Mouse (Mus musculus): ENCODE data around the gene Egfl7.

The Egfl7 gene

DNA sequence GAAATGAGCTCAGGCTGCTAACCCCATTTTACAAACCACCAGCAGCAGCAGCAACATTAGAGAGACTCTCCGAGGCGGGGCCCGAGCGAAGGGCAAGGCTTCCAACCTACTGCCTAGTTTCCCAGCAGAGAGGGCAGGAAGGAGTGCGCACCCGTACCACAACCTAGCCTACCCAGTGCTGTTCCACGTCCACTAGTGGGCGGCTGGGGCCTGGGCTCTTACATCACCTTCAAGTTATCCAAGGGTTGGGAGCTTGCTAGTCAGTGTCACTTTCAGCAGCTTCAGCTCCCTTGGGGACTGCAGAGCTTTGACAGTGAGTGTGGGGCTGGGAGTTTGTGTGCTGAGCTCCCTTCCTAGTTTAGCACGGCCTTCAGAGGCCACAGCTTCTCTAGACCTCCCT is 8.4 kb upstream of the Egfl7 start:
- peak; percentile 51 to 70 for DNase-seq

- peak; percentile 77 to 91 for DNase-seq
Measured at GRCm38 (mm10) chr2:26571826-26572225, 8.0 kb upstream of the Egfl7 start.

DNA sequence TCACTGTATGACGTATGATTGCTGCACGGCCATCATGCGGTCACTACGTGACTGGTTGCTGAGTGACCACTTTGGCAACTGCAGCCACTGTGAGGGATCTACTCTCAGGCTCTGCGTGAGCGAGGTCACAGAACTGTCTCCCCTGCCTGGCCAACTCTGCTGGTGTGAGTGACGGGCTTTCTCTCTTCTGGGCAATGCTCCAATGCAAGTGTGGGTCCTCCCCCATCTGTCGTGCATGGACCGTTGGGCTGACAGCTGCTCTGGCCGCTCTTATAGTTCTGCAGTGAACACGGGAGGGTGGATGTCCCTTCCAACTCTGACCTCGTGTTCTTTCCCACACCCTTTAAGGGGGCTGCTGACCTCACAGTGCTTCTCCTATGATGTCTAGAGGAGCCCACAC is 6.4 kb upstream of the Egfl7 start:
- peak; percentile 83 to 92 for DNase-seq

- DNase-seq: no peak
Measured at GRCm38 (mm10) chr2:26573807-26574206, 6.0 kb upstream of the Egfl7 start.

GRCm38 (mm10) chr2:26574862-26575261 is 5.0 kb upstream of the Egfl7 start:
- DNase-seq: no peak

DNA sequence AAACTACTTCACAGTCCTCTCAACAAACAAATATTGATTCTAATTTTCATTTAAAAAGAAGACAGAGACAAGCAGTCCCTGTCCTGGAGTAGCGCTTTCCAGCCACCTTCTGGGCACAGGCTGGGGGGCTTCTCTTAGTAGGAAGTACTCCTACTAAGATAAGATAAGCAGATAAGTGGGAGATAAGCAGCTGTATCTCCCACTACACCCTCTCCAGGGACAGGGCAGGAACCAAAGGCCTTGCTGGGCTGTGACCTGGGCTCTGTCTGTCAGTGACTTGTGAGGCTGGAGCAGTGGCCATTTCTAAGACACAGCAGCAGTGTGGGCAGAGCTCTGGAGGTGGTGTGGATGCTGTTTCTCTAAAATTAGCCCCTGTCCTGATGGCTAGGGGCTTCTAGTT is 4.4 kb upstream of the Egfl7 start:
- no peak for DNase-seq

DNA sequence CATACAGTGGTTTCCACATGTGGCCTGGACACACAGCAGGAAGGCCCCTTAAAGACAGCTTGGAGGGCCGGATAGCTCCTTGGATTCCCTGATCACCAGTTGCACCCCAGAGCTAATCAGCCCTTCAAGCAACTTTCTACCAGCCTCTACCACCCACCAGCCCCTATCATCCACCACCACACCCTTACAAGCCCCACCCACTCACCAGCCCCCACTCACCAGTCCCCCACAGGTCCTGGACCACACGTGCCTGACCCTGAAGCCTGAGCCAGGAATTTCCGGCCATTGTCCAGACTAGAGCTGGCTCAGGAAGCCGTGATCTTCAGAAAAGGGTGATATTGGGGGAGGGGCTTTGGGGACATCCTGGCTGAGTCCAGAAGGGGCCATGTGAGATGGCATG is 3.9 kb upstream of the Egfl7 start:
- DNase-seq: peak; percentile 82 to 90

DNA sequence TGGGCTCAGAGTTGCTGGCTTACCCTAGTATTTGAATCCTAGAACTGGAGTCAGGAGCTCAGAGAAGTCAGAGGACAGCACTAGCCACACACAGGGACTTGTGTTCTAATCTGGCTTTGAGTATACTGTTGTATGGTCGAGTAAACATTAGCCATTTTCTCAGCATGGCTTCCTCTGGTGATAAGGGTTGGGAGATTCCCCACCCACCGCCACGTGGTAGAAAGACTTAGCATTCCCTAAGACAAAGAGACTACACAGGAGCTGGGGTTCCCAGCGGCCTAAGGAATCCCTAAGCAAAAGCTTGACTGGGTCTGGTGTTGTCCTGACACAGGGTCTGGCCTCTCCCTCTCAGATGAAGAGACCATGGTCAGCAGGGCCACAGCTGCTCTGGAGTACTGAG is 3.4 kb upstream of the Egfl7 start:
- DNase-seq: no peak

- peak; percentile 75 to 88 for DNase-seq
Measured at GRCm38 (mm10) chr2:26578369-26578768, 1.4 kb upstream of the Egfl7 start.

DNA sequence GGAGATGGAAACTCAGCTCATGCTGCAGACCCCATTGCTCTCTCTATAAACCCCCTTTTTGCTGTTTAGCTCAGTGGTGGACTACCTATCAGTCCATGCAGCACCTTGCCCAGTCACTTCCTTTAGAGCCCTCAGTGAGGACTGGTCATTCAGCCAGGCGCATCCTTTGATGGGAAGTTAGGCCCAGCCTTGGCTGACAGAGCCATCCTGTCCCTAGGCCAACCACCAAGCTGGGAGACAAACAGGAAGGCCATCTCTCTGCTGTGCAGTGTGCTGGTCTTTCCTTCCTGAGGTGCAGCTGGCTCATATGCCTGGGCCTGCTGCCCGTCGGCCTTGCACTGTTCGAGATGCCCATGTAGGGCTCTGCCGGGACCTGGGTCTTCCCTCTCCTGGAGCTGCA is 937 bp downstream of the Egfl7 start:
- DNase-seq: peak; percentile 46 to 75

GRCm38 (mm10) chr2:26582203-26582602 is 2.4 kb downstream of the Egfl7 start:
- DNase-seq: peak in 1 of 2 experiments; percentile 58

DNA sequence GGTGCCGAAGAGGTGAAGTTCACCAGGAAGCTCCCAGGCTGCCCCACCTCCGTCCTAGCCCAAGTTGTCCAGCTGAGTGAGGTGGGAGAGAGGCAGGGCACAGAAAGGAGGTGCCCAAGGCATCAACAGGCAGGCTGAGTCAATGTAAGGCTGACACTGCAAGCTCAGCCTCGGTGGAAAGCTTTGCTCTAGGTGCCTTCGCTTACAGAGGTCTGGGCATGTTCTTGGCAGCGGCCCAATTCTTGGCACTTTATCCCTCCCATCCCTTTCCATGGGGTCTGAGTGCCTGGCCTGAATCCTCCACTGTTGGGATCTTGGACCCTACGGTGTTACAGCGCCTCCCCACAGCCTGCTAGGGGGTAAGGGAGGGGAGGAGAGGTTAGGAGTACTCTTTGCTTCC is 2.9 kb downstream of the Egfl7 start:
- DNase-seq: peak; percentile 41 to 65

DNA sequence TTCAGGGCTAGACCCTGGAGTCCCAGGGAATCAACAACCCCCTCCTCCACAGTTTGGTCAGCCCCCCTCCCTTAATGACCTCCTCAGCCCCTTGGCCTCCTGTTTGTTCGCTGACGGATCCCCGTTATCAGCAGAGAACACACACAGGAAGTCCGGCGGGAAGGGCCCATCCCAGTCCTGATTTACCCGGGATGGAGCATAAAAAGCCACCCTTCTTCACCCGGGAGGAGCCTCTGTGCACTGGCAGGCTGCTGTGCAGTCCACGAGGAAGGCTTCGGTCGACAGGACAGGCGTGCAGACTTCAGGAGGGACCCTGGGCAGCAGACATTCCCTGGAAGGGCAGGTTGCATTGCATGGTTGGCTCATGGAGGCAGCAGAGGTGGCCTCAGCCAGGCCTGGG is 3.8 kb downstream of the Egfl7 start:
- peak; percentile 84 to 89 for DNase-seq

- DNase-seq: no peak
Measured at GRCm38 (mm10) chr2:26585713-26586112, 5.9 kb downstream of the Egfl7 start.

- peak; percentile 75 to 77 for DNase-seq
Measured at GRCm38 (mm10) chr2:26586294-26587043, 6.7 kb downstream of the Egfl7 start, which contains the start of gene Gm20532. Gene Gm20532, plus strand, starts transcription at chr2:26586639.

GRCm38 (mm10) chr2:26587044-26587405 is 7.2 kb downstream of the Egfl7 start:
- DNase-seq: peak in 1 of 2 experiments; percentile 52

GRCm38 (mm10) chr2:26588573-26588972 is 8.8 kb downstream of the Egfl7 start:
- no peak for DNase-seq

GRCm38 (mm10) chr2:26589284-26589683 is 9.5 kb downstream of the Egfl7 start:
- DNase-seq: no peak

GRCm38 (mm10) chr2:26590282-26590681 is 10.5 kb downstream of the Egfl7 start:
- DNase-seq: no peak

GRCm38 (mm10) chr2:26590962-26591361 is 11.1 kb downstream of the Egfl7 start:
- DNase-seq: peak in 1 of 2 experiments; percentile 58

DNA sequence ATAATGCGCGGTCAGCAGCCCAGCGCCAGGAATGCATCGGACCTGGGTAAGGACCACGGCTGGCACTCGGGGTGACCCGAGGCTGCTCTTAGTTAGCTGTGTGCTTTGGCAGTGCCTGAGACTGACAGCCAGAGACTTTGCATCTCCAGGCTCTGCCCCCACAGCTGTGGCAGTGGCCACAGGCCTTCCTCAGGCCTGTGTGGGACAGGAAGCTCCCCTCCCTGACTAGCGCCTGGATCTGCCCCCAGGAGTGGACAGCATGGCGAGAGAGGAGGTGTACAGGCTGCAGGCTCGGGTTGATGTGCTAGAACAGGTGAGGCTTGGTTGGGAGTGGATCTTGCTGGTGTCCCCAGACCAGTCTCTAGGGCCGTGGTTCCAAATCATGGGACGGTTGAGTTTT is 11.6 kb downstream of the Egfl7 start:
- no peak for DNase-seq

DNA sequence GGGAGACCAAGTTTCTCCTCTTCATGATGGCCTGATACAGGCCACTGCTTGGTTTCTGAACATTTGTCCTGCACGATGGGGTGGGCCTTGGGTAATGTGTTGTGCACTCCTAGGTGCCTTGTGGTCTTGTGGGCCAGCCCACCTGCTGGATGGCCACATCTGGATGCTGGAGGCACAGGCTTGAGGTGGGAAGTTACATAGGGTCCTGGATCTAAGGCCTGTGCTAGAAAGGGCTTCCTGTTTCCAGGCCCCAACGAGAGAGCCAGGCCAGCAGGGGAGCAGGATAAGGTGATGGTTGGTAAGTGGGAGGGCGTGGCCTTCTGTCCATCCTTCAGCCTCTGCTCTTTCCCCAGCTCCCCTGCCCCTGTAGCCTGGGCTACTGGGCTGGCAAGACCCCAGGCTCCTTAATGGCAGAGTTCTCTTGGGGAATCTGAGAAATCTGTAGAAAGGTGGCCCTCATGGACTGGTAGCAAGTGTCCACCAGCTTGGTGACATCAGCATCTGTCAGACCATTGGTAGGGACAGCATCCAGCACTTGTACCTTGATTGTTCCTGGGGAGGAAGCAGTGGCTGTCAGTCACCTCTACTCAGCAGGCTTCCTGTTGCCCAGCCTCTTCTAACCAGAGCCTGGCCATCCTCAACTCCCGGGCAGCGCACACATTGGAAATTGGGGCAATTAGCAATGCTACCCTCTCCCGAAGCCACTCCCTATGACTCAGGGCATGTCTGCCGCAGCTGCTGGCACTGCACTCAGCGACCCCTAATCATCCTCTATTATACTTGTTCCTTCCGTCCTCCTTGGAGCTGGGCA is 13.6 kb downstream of the Egfl7 start:
- no peak for DNase-seq

GRCm38 (mm10) chr2:26594022-26594346 is 14.2 kb downstream of the Egfl7 start:
- peak; percentile 70 to 80 for DNase-seq

DNA sequence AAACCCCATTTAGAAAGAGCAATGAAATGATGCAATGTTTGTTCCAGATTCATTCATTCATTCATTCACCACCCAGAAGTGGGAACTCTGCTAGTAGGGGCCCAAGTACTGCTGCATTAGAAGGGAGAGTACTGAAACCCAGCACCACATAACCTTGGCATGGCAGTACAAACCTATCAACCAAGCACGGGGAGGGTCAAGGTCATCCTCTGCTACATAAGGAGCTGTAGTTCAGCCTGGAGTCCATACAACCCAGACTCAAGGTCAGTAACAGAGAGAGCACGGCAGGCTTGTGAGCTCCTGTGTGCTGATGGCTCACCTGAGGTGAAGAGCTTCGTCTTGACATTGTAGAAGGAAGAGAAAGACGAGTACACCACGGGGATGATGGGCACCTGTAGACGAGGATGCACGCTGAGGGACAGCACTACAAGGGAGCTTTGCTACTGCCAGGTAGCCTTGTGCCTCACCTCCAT is 14.7 kb downstream of the Egfl7 start:
- DNase-seq: no peak
